Mouse (Mus musculus): ENCODE results near the gene Myl10. TPM values are rescaled to one million over a fixed set of nuclear protein-coding genes. Genes with fewer than 3 reads are reported as not detected.
A peak's percentile ranks its signal among the peaks of the same experiment; 100 is the strongest.
"Not testable (repeated sequence)": the region's sequence is repeated elsewhere in the genome, so short reads cannot be mapped to it uniquely, and the experiment has no call there.

The Myl10 gene
- total RNA-seq (2017) = 14.5 and 23.0 TPM in 2 replicates

DNA sequence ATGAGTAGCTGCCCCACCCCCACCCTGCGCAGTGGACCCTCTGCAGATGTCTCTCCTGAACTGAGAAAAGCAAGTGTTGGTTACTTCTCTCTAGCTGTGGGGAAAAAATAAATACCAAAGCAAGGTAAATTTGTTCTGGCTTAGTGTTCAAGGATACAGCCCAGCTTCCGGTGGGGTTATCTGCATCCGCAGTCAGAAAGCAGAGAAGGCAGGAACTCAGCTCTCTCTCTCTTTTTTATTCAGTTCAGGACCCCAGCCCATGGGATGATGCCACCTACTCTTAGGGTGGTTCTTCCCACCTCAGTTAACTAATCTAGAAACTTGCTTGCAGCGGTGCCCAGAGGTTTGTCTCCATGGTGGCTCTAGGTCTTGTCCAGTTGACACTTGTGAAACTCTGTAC is at the start of gene Myl10:
Gene Myl10, plus strand, starts transcription at position 363 of the 400 bp plus-strand sequence.
- ATAC-seq (replicated peaks in 1 of 2; ENCODE audit: insufficient read depth in 1 of 2, low FRiP score in 2 of 2, low TSS enrichment in 1 of 2, low read depth in 1 of 2, poor library complexity in 2 of 2, severe bottlenecking in 2 of 2) = no peak

DNA sequence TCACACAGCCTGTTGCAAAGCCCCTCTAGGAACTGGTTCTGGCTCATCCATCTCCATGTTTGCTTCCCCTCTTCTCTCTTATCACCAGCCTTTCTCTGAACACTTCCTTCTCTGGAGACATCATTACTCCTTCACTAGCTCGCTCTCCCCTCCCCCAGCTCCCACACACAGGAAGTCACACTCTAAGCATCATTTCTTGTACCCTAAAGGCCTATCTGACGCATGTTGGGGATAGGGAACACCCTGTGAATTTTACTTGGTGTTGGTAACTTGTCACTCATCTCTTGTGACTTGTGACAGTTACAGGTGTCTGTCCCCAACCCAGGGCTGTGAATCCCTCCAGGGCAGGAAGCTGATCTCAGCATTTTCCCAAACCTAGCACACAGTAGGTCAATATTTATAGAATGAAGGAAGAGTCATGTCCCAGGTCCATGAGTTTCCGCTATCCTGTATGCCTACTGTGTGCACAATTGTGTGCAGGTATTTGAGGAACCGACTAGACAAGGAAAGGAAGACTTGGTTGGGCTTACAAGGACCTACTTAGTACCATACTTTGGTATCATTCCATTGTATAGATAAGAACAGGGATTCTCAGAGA is 46.1 kb upstream of the Myl10 start:
- no peak for ATAC-seq (replicated peaks in 1 of 2; ENCODE audit: insufficient read depth in 1 of 2, low FRiP score in 2 of 2, low TSS enrichment in 1 of 2, low read depth in 1 of 2, poor library complexity in 2 of 2, severe bottlenecking in 2 of 2)

DNA sequence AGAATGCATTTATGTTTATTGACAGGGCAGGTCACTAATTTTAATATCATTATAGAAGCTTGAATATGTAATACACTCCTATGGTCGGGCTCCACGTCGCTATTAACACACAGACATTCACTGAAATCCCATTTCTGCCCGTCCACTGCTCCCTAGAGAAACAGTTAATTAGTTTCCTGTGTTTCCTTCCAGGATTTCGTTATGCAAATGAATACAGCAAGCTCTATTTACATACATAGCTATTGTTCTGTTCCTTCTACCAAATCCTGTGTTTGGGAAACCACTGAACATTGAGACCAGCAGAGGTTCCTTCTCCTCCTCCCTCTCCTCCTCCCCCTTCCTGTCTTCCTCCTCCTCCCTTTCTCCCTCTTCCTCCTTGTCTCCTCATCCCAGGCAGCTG is 43.9 kb upstream of the Myl10 start:
- no peak for ATAC-seq (replicated peaks in 1 of 2; ENCODE audit: insufficient read depth in 1 of 2, low FRiP score in 2 of 2, low TSS enrichment in 1 of 2, low read depth in 1 of 2, poor library complexity in 2 of 2, severe bottlenecking in 2 of 2)

DNA sequence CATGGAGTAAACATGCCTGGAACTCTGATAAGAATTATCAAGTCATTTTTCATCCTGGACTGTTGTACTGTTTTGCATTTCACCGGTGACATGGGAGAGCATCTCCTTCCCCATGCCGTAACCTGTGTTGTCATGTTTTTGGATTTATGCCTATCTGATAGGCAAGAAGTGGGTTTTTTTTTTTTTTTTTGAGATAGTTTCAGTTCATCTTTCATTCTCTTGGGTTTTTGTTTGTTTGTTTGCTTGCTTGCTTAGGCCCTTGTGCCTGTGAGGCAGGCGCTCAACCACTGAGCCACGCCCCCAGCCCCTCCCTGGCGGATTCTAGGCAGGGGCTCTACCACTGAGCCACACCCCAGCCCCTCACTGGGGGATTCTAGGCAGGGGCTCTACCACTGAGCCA is 43.3 kb upstream of the Myl10 start:
- ATAC-seq (replicated peaks in 1 of 2; ENCODE audit: insufficient read depth in 1 of 2, low FRiP score in 2 of 2, low TSS enrichment in 1 of 2, low read depth in 1 of 2, poor library complexity in 2 of 2, severe bottlenecking in 2 of 2) = no peak

DNA sequence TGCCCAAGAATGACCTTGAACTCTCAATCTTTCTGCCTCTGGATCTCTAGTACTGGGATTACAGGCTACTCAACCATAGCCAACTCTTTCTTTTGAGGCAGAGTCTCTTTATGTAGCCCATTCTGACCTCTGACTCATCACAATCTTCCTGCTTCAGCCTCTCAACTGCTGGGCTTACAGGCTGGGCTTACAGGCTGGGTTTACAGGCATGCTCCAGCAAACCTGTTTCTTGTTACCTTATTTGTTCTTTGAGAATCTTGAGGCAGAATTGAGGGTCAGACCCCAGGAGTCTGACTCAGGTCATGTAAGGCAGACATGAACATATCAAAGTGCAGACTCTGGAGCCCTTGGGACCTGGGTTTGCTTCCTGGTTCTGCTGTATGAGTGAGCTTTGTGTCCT is 38.5 kb upstream of the Myl10 start:
- ATAC-seq (replicated peaks in 1 of 2; ENCODE audit: insufficient read depth in 1 of 2, low FRiP score in 2 of 2, low TSS enrichment in 1 of 2, low read depth in 1 of 2, poor library complexity in 2 of 2, severe bottlenecking in 2 of 2) = no peak

DNA sequence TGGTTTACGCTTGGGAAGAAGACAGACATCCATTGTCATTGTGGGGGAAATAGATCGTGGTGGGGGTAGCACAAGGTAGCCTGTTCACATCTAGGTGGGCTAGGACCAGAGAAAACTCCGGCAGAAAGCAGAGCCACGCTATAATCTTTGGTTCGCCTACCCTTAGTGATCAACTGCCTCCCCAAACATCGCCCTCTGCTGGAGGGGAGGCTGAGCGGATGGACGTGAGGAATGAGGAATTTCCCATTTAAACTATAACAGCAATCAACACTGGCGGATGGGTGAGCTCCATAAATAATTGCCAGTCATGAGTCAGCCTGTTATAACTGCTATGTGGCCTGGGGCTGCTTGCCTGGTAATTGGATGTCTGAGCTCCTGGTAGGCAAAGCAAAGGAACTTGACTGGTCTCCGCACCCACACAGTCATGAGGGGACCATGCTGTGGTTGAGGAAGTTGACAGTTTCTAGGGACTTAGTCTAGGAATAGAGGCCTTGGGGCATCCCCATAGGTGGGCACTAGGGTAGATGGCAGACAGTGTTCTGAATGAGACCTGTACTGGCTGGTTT is 36.0 kb upstream of the Myl10 start:
- no peak for ATAC-seq (replicated peaks in 1 of 2; ENCODE audit: insufficient read depth in 1 of 2, low FRiP score in 2 of 2, low TSS enrichment in 1 of 2, low read depth in 1 of 2, poor library complexity in 2 of 2, severe bottlenecking in 2 of 2)

DNA sequence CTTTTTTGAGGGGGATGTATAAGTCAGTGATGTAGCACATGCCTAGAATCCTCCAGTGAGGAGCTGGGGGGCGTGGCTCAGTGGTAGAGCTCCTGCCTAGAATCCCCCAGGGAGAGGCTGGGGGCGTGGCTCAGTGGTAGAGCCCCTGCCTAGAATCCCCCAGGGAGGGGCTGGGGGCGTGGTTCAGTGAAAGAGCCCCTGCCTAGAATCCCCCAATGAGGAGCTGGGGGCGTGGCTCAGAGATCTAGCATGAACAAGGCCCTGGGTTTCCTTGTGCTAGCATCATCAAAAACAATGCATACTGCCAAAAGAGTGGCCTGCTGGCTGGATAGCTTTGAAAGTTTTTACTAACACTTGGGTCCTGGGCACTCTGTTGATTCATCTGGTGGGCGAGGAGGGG is 32.2 kb upstream of the Myl10 start:
- not testable (repeated sequence) for ATAC-seq (replicated peaks in 1 of 2; ENCODE audit: insufficient read depth in 1 of 2, low FRiP score in 2 of 2, low TSS enrichment in 1 of 2, low read depth in 1 of 2, poor library complexity in 2 of 2, severe bottlenecking in 2 of 2)

DNA sequence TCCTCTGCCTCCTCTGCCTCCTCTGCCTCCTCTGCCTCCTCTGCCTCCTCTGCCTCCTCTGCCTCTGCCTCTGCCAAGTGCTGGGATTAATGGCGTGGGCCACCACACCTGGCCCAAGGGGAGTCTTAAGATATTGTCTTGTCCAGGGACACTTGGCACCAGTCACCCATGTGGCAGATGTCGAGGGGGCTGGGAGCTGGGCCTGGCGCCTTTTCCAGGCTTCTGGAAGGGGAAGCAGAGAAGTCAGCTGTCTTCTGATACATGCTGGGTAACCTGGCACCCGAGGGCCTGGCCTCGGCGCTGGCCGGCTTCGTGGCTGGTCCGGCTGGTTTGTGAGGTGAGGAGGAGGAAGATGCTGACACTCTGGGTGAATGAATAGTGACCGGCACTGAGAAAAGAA is 30.7 kb upstream of the Myl10 start:
- ATAC-seq (replicated peaks in 1 of 2; ENCODE audit: insufficient read depth in 1 of 2, low FRiP score in 2 of 2, low TSS enrichment in 1 of 2, low read depth in 1 of 2, poor library complexity in 2 of 2, severe bottlenecking in 2 of 2) = no peak

DNA sequence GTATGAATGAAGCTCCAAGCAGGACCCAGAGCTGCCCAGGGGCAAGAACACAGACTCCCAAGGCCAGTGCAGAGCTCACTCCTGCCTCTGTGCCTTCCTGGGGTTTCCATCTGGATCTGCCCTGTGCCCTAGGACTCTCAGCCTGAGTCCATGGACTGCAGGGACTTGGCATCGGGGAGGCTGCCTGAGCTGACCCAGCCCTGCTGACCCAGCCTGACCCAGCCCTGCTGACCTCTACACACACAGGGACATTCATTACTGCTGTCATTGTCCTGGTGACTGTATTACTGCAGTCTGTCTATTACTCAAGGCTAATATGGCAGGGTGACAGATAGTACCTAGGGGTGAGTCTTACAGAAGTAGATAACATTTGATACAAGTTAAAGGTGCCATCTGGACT is 30.1 kb upstream of the Myl10 start:
- ATAC-seq (replicated peaks in 1 of 2; ENCODE audit: insufficient read depth in 1 of 2, low FRiP score in 2 of 2, low TSS enrichment in 1 of 2, low read depth in 1 of 2, poor library complexity in 2 of 2, severe bottlenecking in 2 of 2) = no peak

DNA sequence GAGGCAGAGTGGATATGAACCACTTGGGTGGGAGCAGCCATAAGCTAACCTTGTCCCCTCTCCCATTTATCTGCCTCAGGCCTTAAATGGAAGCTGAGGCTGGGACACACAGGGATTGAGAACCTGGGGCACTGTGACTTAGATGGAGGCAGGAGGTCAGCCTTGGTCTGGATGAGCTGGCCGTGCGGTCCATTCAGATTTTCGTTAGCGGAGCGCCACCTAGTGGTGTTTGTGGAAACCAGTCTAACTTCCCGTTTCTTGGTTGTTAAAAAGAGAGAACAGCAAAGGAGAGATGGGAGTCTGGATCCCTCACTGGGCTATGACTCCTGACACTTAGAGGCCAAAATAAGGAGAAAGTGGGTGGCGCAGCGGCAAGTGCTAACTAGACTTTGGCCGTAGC is 28.4 kb upstream of the Myl10 start:
- peak; percentile 50 to 85; a peak in 2 of 4 replicates for ATAC-seq (replicated peaks in 1 of 2; ENCODE audit: insufficient read depth in 1 of 2, low FRiP score in 2 of 2, low TSS enrichment in 1 of 2, low read depth in 1 of 2, poor library complexity in 2 of 2, severe bottlenecking in 2 of 2)

DNA sequence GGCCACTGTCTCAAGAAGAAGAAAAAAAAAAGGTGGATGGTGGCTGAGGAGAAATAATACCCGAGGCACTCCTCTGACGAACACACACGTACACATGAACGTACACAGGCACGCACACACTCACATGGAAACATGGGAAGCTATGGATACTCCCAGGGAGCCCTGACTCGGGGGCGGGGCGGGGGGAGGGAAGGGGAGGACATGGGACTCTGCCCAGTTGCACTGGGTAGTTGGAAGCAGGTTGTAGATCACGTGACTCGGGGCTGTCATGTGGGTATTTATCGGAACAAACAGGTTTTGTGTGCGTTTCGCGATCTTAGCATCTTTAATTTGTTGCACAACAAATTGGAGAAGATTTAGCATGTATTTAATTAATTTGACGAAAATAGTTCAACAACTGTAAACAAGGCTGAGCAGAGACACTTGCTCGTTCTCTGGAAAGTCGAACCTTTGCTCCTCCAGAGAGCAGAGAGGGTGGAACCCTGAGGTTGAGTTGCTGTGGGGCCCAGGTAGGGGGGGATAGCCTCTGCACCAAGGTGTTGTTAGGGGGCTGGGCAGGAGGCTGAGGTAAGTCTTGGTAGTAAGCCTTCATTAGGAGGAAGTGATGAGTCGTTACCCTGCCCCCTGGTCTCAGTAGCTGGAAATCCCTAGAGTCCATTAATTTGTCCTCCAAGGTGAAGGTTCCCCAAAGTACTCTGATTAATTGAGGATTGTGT is 16.5 kb upstream of the Myl10 start:
- no peak for ATAC-seq (replicated peaks in 1 of 2; ENCODE audit: insufficient read depth in 1 of 2, low FRiP score in 2 of 2, low TSS enrichment in 1 of 2, low read depth in 1 of 2, poor library complexity in 2 of 2, severe bottlenecking in 2 of 2)

DNA sequence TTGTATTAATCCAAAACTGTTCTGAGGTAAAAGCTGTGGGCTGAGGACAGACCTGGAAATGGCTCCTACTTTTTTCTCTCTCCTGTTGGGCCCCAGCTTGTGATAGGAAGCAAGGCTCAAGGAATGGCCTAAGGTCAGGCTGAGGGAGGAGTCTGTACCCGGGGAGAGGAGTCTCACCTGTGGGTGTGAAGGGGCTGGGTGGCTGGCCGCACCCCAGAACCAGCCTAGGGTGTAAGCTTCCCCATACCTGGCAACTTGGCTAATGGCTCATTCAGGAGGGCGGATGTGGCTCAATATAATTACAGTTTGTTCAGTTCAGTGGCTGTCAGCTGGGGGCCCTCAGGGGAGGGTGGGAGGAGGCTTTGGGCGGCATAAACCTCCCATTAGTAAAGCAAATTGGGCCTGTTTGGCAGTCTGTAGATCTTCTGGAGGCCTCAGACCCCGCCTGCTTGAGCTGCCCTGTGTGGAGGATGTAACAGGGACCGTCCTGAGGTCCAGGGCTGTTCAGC is 14.1 kb upstream of the Myl10 start:
- peak in 1 of 2 experiments; percentile 55; a peak in 1 of 4 replicates for ATAC-seq (replicated peaks in 1 of 2; ENCODE audit: insufficient read depth in 1 of 2, low FRiP score in 2 of 2, low TSS enrichment in 1 of 2, low read depth in 1 of 2, poor library complexity in 2 of 2, severe bottlenecking in 2 of 2)

DNA sequence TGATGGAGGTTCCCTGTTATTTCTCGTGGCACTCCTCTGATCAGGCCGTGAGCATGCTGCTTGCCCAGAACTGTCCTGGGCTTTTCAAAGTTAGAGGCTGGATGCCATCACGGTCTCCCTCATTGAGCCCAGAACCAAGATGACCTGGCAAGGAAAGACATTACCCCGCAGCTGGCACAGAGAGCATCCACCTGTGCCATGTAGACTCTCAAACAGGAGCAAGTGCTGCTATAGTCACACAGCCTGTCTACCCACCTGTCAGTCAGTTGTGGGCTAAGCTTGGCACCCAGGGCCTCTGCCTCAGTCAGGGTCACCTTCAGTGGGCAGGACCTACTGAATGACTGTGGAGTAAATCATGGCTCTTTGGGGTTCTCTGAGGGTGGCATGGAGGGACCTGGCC is 6.6 kb upstream of the Myl10 start:
- ATAC-seq (replicated peaks in 1 of 2; ENCODE audit: insufficient read depth in 1 of 2, low FRiP score in 2 of 2, low TSS enrichment in 1 of 2, low read depth in 1 of 2, poor library complexity in 2 of 2, severe bottlenecking in 2 of 2) = no peak

DNA sequence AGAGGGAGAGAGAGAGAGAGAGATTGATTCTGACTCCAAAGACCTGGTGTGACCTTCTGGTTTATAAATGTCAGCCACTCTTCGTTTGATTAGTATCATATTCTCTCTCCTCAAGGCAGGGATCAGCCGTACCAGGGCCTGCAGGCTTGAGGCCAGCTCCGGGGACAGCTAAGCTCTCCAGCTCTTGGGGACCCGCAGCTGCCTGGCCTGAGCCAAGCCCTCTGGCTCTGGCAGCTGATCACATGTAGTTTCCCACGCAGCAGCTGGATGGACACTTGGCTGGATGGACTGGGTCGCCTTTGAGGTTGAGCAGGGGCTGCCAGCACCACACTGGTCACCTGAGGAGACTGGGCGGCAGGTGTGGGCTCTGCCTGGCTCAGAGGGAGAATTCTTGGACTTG is 5.4 kb upstream of the Myl10 start:
- no peak for ATAC-seq (replicated peaks in 1 of 2; ENCODE audit: insufficient read depth in 1 of 2, low FRiP score in 2 of 2, low TSS enrichment in 1 of 2, low read depth in 1 of 2, poor library complexity in 2 of 2, severe bottlenecking in 2 of 2)

DNA sequence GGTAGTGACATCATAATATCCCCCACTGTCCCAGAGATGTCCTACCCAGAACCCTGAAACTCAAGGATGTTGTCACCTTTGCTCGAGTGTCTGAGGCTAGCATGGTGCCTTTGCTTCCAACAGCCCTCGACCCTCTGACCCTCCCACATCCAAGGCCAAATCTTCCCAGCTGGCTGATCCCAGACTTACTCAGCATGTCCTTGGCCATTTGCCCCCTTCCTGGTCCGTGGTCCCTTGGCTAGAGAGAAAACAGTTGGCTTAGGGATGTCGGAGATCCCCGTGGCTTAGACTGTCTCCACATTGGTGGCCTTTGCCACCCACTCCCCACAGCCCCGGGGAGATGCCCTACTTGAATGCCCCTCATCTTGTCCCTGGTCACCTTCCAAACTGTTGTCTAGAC is 4.1 kb upstream of the Myl10 start:
- ATAC-seq (replicated peaks in 1 of 2; ENCODE audit: insufficient read depth in 1 of 2, low FRiP score in 2 of 2, low TSS enrichment in 1 of 2, low read depth in 1 of 2, poor library complexity in 2 of 2, severe bottlenecking in 2 of 2) = no peak

DNA sequence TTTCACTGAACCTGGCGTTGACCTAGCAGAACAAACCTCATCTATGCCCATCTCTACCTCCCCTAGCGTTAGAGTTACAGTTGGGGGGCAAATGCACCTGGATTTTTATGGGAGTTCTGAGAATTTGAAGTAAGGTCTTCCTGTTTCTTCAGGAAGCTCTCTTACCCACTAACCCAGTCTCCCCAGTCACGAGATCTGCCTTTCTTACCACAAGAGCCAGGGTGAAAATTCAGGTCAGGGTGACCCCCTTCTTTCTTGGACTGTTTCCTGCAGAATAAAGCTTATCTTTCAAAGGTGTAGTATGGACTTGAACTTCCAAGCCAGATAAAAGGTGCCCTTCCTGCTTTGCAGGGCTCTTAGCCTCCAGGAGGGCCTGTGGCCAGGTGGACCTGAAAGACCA is 1.8 kb upstream of the Myl10 start:
- peak; percentile 14 to 52; a peak in 3 of 4 replicates for ATAC-seq (replicated peaks in 1 of 2; ENCODE audit: insufficient read depth in 1 of 2, low FRiP score in 2 of 2, low TSS enrichment in 1 of 2, low read depth in 1 of 2, poor library complexity in 2 of 2, severe bottlenecking in 2 of 2)

DNA sequence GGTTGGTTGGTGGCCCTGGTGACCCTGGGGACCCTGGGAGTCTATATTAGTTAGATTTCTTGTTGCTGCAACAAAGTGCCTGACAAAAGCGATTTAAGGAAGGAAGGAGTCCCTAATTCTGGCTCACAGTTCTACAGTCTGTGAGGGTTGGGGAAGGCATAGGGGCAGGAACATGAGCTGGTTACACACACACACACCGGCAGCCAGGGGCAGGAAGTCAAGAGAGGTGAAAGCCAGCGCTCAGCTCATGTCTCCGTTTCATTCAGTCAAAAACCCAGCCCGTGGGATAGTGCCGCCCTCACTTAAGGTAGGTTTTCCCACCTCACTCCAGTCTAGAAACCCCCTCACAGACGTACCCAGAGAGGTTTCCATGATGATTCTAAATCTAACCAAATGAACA is 472 bp downstream of the Myl10 start:
- ATAC-seq (replicated peaks in 1 of 2; ENCODE audit: insufficient read depth in 1 of 2, low FRiP score in 2 of 2, low TSS enrichment in 1 of 2, low read depth in 1 of 2, poor library complexity in 2 of 2, severe bottlenecking in 2 of 2) = peak; percentile 46 to 57; a peak in 3 of 4 replicates

DNA sequence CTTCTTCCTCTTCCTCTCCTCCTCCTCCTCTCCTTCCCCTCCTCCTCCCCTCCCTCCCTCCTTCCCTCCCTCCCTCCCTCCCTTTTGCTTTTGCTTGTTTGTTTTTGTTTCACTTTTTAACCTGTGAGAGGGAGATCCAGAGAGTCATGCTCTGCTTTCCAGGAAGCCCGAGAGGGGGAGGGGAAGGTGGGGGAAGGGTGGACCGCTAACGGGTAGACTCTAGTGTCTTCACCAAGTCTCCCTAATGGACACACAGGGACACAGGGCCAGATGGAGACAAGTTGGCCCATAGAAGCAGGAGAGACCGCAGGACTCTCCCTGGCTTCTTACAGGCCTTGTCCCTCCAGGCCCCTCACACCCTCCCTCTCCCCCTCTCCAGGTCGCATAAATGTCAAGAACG is 2.0 kb downstream of the Myl10 start:
- ATAC-seq (replicated peaks in 1 of 2; ENCODE audit: insufficient read depth in 1 of 2, low FRiP score in 2 of 2, low TSS enrichment in 1 of 2, low read depth in 1 of 2, poor library complexity in 2 of 2, severe bottlenecking in 2 of 2) = no peak

DNA sequence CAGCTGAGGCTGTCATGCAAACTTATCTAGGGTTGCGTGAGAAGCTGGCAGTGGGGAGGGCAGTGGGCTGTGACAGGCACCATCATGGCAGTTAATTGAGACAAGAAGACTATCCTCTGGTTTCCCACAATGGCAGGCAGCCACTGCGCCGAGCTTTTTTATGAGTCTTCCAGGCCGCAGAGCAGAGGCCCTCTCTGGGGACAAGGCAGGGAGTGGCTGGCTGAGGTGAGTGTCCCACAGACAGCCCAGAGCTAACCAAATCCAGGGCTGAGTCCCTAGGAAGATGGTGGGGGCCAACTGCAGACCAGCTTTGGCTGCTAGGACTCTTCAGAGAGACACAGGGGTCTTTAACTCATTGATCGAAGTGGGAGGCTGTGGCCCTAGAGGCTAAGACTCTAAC is 3.6 kb downstream of the Myl10 start:
- no peak for ATAC-seq (replicated peaks in 1 of 2; ENCODE audit: insufficient read depth in 1 of 2, low FRiP score in 2 of 2, low TSS enrichment in 1 of 2, low read depth in 1 of 2, poor library complexity in 2 of 2, severe bottlenecking in 2 of 2)

Measured in hematopoietic stem cell, adult 5-6 weeks (primary cell).